In genomic region chr9:21926784-21927183, GRCm38 (mm10) we compare ENCODE assay signal across 9 mouse cellular contexts. TPM values are rescaled to one million over a fixed set of nuclear protein-coding genes. Genes with fewer than 3 reads are reported as not detected.
A peak's percentile ranks its signal among the peaks of the same experiment; 100 is the strongest.
DNase-seq lines count a peak whose midpoint lies in the region; ATAC-seq and TF ChIP-seq lines count a peak whose summit lies in the region.
"Had no signal": no experiment of that assay in that cellular context is flagged by ENCODE, and none has a peak within 500 bp of the region (broad histone marks: within the 10 kb centered on the region; RNA-seq: fewer than 3 reads in every experiment).

No protein-coding gene starts in this region.

- H3K9ac ChIP-seq in embryonic facial prominence, embryonic 13.5 days = peak overlapping the region; percentile 76
- H3K9ac ChIP-seq in midbrain, embryonic 15.5 days = peak overlapping the region; percentile 50

- no peak for TF ChIP-seq CTCF in layer of hippocampus, adult 2 months (conservative IDR thresholded peaks at IDR 0.05)

- peak overlapping the region; percentile 86 for H3K27ac ChIP-seq in layer of hippocampus, adult 2 months
- H3K27ac ChIP-seq in embryonic facial prominence, embryonic 13.5 days = peak overlapping the region; percentile 65
- peak overlapping the region; percentile 70 for H3K27ac ChIP-seq in midbrain, embryonic 15.5 days

- peak overlapping the region; percentile 70 for H3K4me2 ChIP-seq in embryonic facial prominence, embryonic 13.5 days
- H3K4me2 ChIP-seq in midbrain, embryonic 15.5 days = peak overlapping the region; percentile 58

- H3K4me3 ChIP-seq in layer of hippocampus, adult 2 months = peak overlapping the region; percentile 69
- H3K4me3 ChIP-seq in embryonic facial prominence, embryonic 13.5 days = peak overlapping the region; percentile 57
- H3K4me3 ChIP-seq in midbrain, embryonic 15.5 days = peak overlapping the region; percentile 52

- peaks cover 16% of the 10 kb centered on the region; the same call in 1 of the 2 replicates for H3K36me3 ChIP-seq in embryonic facial prominence, embryonic 13.5 days
- H3K36me3 ChIP-seq in midbrain, embryonic 15.5 days (replicated peaks) = 0 out of 2 replicates have a peak, but pooled peaks cover 3% of the 10 kb centered on the region

- DNase-seq in layer of hippocampus, adult 2 months (ENCODE audit: low spot score in 2 of 2) = no peak
- DNase-seq in layer of hippocampus, postnatal 14 days (ENCODE audit: low spot score in 2 of 2) = no peak
- DNase-seq in kidney, postnatal 4 days = peak; percentile 26 to 42
- no peak for DNase-seq in adipocyte (ENCODE audit: low spot score)
- no peak for DNase-seq in urinary bladder, adult 18-20 months (ENCODE audit: low spot score in 2 of 2)
- no peak for DNase-seq in cerebellum, postnatal 36 days

- H3K9me3 ChIP-seq in embryonic facial prominence, embryonic 13.5 days = no peaks in the 10 kb centered on the region
- no peaks in the 10 kb centered on the region for H3K9me3 ChIP-seq in midbrain, embryonic 15.5 days

- no peaks in the 10 kb centered on the region for H3K27me3 ChIP-seq in embryonic facial prominence, embryonic 13.5 days
- H3K27me3 ChIP-seq in midbrain, embryonic 15.5 days (replicated peaks) = no peaks in the 10 kb centered on the region

- ATAC-seq in embryonic facial prominence, embryonic 13.5 days (ENCODE audit: insufficient number of reproducible peaks, insufficient read depth, low FRiP score, low TSS enrichment, low read depth) = no peak
- 0 out of 2 replicates have a peak, but pooled peaks have one; percentile 1 for ATAC-seq in midbrain, embryonic 15.5 days (replicated peaks)

- WGBS in embryonic facial prominence, embryonic 13.5 days = 1% methylated on average over 6 of the region's 6 CpGs
- WGBS in midbrain, embryonic 15.5 days = under 1% methylated on average over 6 of the region's 6 CpGs

- peaks cover 18% of the 10 kb centered on the region for H3K4me1 ChIP-seq in embryonic facial prominence, embryonic 13.5 days
- H3K4me1 ChIP-seq in midbrain, embryonic 15.5 days = peaks cover 14% of the 10 kb centered on the region

RNA-seq across cellular contexts. Expression of gene Ccdc159, which starts 0.5 kb away (rescaled TPM):
- total RNA-seq in layer of hippocampus, adult 2 months (2021) = 10 to 100 TPM; 18.9 to 21.4 TPM
- 10 to 100 TPM; 13.8 to 14.2 TPM for total RNA-seq in layer of hippocampus, postnatal 14 days (2021)
- polyA plus RNA-seq in embryonic facial prominence, embryonic 13.5 days (2015; fragmentation: Nextera tagmentation; extraction: Ambion mirVana) = 4.1 and 4.3 TPM in 2 replicates
- polyA plus RNA-seq in midbrain, embryonic 15.5 days (2015; fragmentation: Nextera tagmentation; extraction: Ambion mirVana) = 13.4 and 14.1 TPM in 2 replicates
- total RNA-seq: neutrophil, adult 5-6 weeks had no signal

RNA-seq across cellular contexts. Expression of gene Tmem205, which starts 0.6 kb away (rescaled TPM):
- 10 to 100 TPM; 44.4 to 45.9 TPM for total RNA-seq in layer of hippocampus, adult 2 months (2021)
- 10 to 100 TPM; 35.7 to 37.0 TPM for total RNA-seq in layer of hippocampus, postnatal 14 days (2021)
- polyA plus RNA-seq in embryonic facial prominence, embryonic 13.5 days (2015; fragmentation: Nextera tagmentation; extraction: Ambion mirVana) = 44.5 and 46.7 TPM in 2 replicates
- polyA plus RNA-seq in midbrain, embryonic 15.5 days (2015; fragmentation: Nextera tagmentation; extraction: Ambion mirVana) = 49.3 and 52.4 TPM in 2 replicates

RNA-seq across cellular contexts. Expression of gene Rab3d, which starts 8.8 kb away (rescaled TPM):
- 10 to 100 TPM; 16.7 to 18.8 TPM for total RNA-seq in layer of hippocampus, adult 2 months (2021)
- total RNA-seq in layer of hippocampus, postnatal 14 days (2021) = 10 to 100 TPM; 22.6 to 24.2 TPM
- 16.6 and 18.2 TPM in 2 replicates for polyA plus RNA-seq in embryonic facial prominence, embryonic 13.5 days (2015; fragmentation: Nextera tagmentation; extraction: Ambion mirVana)
- 15.4 and 15.5 TPM in 2 replicates for polyA plus RNA-seq in midbrain, embryonic 15.5 days (2015; fragmentation: Nextera tagmentation; extraction: Ambion mirVana)

RNA-seq across cellular contexts. Expression of gene Plppr2, which starts 10.0 kb away (rescaled TPM):
- total RNA-seq in layer of hippocampus, adult 2 months (2021) = 100 to 1,000 TPM; 297 to 300 TPM
- 100 to 1,000 TPM; 350 to 352 TPM for total RNA-seq in layer of hippocampus, postnatal 14 days (2021)
- polyA plus RNA-seq in embryonic facial prominence, embryonic 13.5 days (2015; fragmentation: Nextera tagmentation; extraction: Ambion mirVana) = 12.7 and 14.5 TPM in 2 replicates
- polyA plus RNA-seq in midbrain, embryonic 15.5 days (2015; fragmentation: Nextera tagmentation; extraction: Ambion mirVana) = 116 and 120 TPM in 2 replicates
- total RNA-seq: neutrophil, adult 5-6 weeks had no signal

RNA-seq across cellular contexts. Expression of gene Swsap1, which starts 28.8 kb away (rescaled TPM):
- total RNA-seq in layer of hippocampus, adult 2 months (2021) = 10 to 100 TPM; 14.8 to 15.9 TPM
- 10 to 100 TPM; 14.4 to 15.2 TPM for total RNA-seq in layer of hippocampus, postnatal 14 days (2021)
- 5.2 and 7.3 TPM in 2 replicates for polyA plus RNA-seq in embryonic facial prominence, embryonic 13.5 days (2015; fragmentation: Nextera tagmentation; extraction: Ambion mirVana)
- 10.5 TPM in 2 replicates for polyA plus RNA-seq in midbrain, embryonic 15.5 days (2015; fragmentation: Nextera tagmentation; extraction: Ambion mirVana)

Comparison
In these comparisons a context has a peak if more than half of its experiments do, and no peak if none do; other contexts are left out.
1. DNase-seq: peak in kidney, postnatal 4 days (2 of 2); none in layer of hippocampus, adult 2 months (0 of 2), layer of hippocampus, postnatal 14 days (0 of 2), adipocyte (single experiment), urinary bladder, adult 18-20 months (0 of 2) and cerebellum, postnatal 36 days (0 of 2).
2. Peak in every context shown above with its lines, with median percentiles within 50 percentile points of each other: H3K27ac ChIP-seq and H3K4me3 ChIP-seq.